Mouse (Mus musculus): ENCODE data around the gene Dnah5. TPM values are rescaled to one million over a fixed set of nuclear protein-coding genes. Genes with fewer than 3 reads are reported as not detected.
"Not testable (repeated sequence)": the region's sequence is repeated elsewhere in the genome, so short reads cannot be mapped to it uniquely, and the experiment has no call there.

Dnah5 gene
- polyA plus RNA-seq, 1 experiment from 2014 or later = 0.02 TPM

DNA sequence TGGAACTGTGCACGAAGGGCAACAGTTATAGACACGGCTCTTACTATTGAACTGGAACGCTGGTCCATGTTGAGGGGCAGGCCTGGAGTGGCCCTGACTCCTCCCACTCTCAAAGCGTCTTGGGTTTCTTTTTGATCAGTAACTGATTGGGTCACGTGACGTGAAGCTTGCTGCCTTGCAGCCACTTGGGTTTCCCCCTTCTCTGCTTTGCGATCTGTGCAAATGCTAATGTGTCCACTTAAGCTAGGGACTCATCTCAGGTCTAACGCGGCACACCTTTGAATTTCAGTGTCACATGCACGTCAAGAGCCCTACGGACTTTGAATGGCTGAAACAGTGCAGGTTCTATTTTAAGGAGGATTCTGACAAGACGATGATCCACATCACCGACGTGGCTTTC is 109.9 kb downstream of the Dnah5 start:
- DNase-seq (ENCODE audit: low spot score) = peak; percentile 9
- WGBS = 77% methylated on average over 14 of the region's 14 CpGs
- H3K4me1 ChIP-seq = no peaks in the 10 kb centered on the region
- no peaks in the 10 kb centered on the region for H3K36me3 ChIP-seq (replicated peaks)
- no peaks in the 10 kb centered on the region for H3K27me3 ChIP-seq (replicated peaks; ENCODE audit: low read depth, poor library complexity, severe bottlenecking)
- H3K9me3 ChIP-seq = no peaks in the 10 kb centered on the region
- no peak overlapping the region for H3K4me3 ChIP-seq
- H3K27ac ChIP-seq (replicated peaks) = no peak overlapping the region

DNA sequence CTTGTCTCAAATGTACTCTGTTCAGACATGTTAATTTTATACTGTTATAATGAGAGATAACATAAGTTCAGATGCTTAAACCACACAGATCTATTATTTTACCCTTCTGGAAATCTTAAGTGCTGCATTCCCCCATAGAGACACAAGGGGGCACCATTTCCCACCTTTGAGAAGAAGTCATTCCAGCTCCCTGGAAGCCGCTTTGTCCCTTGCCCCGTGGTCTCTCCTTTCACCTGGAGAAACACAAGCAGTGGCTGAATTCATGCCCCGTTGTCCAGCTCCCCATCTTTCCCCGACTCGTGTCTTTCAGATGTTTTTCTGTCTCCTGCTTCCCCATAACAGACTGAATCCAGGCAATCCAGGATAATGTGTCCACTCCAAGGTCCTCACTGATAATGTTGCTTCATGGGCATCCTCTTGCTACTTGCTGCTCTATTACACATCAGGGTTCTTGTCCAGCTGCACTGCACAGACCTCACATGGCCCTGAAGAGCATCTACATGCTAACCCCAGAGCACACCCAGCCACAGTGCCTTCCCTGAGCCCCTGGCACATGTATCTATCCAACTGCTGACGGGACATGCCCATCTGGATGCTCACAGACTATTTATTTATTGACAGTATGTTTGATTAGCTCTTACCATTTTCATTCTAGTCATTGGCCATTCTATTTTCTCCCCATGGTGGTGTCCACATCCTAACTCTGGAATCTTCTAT is 112.4 kb downstream of the Dnah5 start:
- Histone ChIP-seq H3K36me3 (replicated peaks) (no peaks in the 10 kb centered on the region), H3K27ac (replicated peaks) (no peak overlapping the region), H3K4me3 (no peak overlapping the region), H3K9me3 (no peaks in the 10 kb centered on the region), H3K4me1 (no peaks in the 10 kb centered on the region), H3K27me3 (replicated peaks; ENCODE audit: low read depth, poor library complexity, severe bottlenecking) (no peaks in the 10 kb centered on the region)
- 27% methylated on average over 6 of the region's 6 CpGs for WGBS
- DNase-seq (ENCODE audit: low spot score) = peak; percentile 68

DNA sequence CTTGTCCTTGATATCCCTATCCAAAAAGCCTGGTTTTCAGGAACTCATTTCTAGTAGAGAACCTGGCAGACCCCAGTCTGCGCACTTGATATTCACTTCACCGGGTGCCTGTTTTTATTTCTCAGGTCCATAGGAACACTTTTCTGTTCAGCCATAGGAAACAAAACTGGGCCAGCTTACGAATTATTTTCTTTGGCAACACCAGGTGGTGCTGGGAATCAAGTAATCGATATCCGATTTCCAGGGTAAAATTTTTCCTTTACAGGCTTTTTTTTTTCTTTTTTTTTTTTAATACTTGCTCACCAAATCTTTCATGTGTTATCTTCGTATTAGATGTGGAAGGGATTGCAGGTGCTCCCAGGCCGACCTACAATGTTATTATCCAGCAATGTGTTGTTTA is 119.0 kb downstream of the Dnah5 start:
- no peaks in the 10 kb centered on the region for H3K27me3 ChIP-seq (replicated peaks; ENCODE audit: low read depth, poor library complexity, severe bottlenecking)
- H3K4me3 ChIP-seq = no peak overlapping the region
- no peaks in the 10 kb centered on the region for H3K36me3 ChIP-seq (replicated peaks)
- no peak overlapping the region for H3K27ac ChIP-seq (replicated peaks)
- 88% methylated on average over 7 of the region's 7 CpGs for WGBS
- H3K4me1 ChIP-seq = no peaks in the 10 kb centered on the region
- H3K9me3 ChIP-seq = no peaks in the 10 kb centered on the region
- no peak for DNase-seq (ENCODE audit: low spot score)

DNA sequence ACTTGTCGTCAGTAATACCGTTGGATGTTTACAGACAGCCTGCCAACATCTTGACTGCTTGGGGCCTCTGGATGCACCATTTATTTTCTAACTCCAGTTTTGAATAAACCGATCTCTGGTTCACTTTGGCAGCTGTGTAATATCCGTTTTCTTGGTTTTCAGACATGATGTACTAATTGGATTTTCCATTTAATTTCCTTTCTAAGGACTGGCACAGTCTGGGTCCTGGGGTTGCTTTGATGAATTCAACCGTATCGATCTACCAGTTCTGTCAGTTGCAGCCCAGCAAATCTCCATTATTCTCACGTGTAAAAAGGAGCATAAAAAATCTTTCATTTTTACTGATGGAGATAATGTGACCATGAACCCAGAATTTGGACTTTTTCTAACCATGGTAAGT is 123.4 kb downstream of the Dnah5 start:
- no peaks in the 10 kb centered on the region for H3K4me1 ChIP-seq
- no peak overlapping the region for H3K27ac ChIP-seq (replicated peaks)
- WGBS = 73% methylated on average over 7 of the region's 7 CpGs
- no peaks in the 10 kb centered on the region for H3K36me3 ChIP-seq (replicated peaks)
- no peaks in the 10 kb centered on the region for H3K9me3 ChIP-seq
- DNase-seq (ENCODE audit: low spot score) = no peak
- no peak overlapping the region for H3K4me3 ChIP-seq
- no peaks in the 10 kb centered on the region for H3K27me3 ChIP-seq (replicated peaks; ENCODE audit: low read depth, poor library complexity, severe bottlenecking)

DNA sequence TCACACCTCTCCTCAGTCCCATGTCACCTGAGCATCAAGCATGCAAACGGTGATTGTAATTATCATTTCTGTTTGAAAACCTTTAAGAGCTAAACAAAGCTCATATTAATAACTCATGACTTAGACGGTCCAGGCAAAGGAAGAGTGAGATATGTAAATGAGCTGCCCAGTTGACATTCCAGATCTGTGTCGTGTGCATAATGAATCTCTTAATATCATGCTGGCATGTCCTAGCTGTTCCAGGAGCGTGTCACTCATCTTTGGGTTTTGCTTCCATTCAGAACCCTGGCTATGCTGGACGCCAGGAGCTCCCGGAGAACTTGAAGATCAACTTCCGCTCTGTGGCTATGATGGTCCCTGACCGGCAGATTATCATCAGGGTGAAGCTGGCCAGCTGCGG is 123.9 kb downstream of the Dnah5 start:
- 91% methylated on average over 9 of the region's 9 CpGs for WGBS
- DNase-seq (ENCODE audit: low spot score) = no peak
- Histone ChIP-seq H3K4me3 (no peak overlapping the region), H3K27ac (replicated peaks) (no peak overlapping the region), H3K4me1 (no peaks in the 10 kb centered on the region), H3K36me3 (replicated peaks) (no peaks in the 10 kb centered on the region), H3K27me3 (replicated peaks; ENCODE audit: low read depth, poor library complexity, severe bottlenecking) (no peaks in the 10 kb centered on the region), H3K9me3 (no peaks in the 10 kb centered on the region)

DNA sequence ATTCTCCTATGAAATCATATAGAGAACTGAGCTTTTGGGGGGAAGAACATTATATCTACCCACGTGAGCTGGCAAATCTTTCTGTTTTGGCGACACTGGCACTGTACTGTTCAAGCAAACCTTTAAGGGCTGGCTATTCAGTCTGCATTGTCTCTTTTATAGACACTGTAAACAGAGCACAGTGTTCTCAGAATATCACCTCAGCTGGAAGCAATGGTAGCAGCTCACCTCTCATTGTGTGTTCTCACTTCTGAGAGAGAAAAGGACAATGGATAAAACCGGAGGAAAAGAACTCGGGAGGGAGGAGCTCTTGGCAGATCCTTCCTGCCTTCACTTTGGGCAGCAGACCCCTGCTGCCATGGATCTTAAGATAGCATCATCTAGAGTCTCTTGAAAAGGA is 137.6 kb downstream of the Dnah5 start:
- Histone ChIP-seq H3K4me3 (no peak overlapping the region), H3K9me3 (no peaks in the 10 kb centered on the region), H3K36me3 (replicated peaks) (no peaks in the 10 kb centered on the region), H3K4me1 (no peaks in the 10 kb centered on the region), H3K27ac (replicated peaks) (no peak overlapping the region), H3K27me3 (replicated peaks; ENCODE audit: low read depth, poor library complexity, severe bottlenecking) (no peaks in the 10 kb centered on the region)
- WGBS = 35% methylated on average over 4 of the region's 4 CpGs
- DNase-seq (ENCODE audit: low spot score) = no peak

DNA sequence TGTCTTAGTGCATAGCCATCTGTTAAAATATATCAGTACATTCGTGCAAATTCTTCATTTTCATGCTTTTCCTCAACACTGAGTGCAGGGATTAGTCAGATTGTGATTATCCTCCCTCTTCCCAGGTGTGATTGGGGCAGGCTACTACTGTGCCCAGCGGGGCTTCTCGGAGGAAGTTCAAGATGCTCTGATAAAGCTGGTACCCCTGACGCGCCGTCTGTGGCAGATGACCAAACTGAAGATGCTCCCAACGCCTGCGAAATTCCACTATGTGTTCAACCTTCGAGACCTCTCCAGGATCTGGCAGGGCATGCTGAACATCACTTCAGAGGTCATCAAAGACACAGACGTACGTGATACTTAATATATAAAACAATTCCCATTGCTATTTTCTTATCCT is 164.0 kb downstream of the Dnah5 start:
- no peak overlapping the region for H3K4me3 ChIP-seq
- 67% methylated on average over 11 of the region's 11 CpGs for WGBS
- no peaks in the 10 kb centered on the region for H3K36me3 ChIP-seq (replicated peaks)
- H3K9me3 ChIP-seq = no peaks in the 10 kb centered on the region
- no peak overlapping the region for H3K27ac ChIP-seq (replicated peaks)
- no peaks in the 10 kb centered on the region for H3K27me3 ChIP-seq (replicated peaks; ENCODE audit: low read depth, poor library complexity, severe bottlenecking)
- H3K4me1 ChIP-seq = no peaks in the 10 kb centered on the region
- DNase-seq (ENCODE audit: low spot score) = no peak

DNA sequence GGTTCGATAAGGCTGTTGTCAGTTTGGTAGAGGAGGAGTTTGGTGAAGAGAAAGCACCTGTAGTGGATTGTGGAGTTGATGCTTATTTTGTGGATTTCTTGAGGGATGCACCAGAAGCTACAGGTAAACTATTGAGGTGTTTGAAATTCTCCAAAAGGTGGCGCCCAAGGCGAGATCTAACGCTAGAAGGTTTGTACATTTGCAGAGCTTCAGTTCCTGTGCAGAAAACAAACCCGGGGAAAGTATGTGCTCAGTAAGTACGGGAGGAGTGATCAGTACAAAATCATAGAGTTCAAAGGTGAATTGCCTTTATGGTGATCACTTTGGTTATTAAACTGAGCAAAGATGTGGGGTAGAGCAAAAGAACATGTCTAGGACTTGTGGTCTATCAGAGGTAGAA is 166.9 kb downstream of the Dnah5 start:
- H3K36me3 ChIP-seq (replicated peaks) = no peaks in the 10 kb centered on the region
- 83% methylated on average over 6 of the region's 6 CpGs for WGBS
- no peaks in the 10 kb centered on the region for H3K4me1 ChIP-seq
- no peak overlapping the region for H3K27ac ChIP-seq (replicated peaks)
- no peaks in the 10 kb centered on the region for H3K27me3 ChIP-seq (replicated peaks; ENCODE audit: low read depth, poor library complexity, severe bottlenecking)
- H3K4me3 ChIP-seq = no peak overlapping the region
- no peak for DNase-seq (ENCODE audit: low spot score)
- H3K9me3 ChIP-seq = no peaks in the 10 kb centered on the region

DNA sequence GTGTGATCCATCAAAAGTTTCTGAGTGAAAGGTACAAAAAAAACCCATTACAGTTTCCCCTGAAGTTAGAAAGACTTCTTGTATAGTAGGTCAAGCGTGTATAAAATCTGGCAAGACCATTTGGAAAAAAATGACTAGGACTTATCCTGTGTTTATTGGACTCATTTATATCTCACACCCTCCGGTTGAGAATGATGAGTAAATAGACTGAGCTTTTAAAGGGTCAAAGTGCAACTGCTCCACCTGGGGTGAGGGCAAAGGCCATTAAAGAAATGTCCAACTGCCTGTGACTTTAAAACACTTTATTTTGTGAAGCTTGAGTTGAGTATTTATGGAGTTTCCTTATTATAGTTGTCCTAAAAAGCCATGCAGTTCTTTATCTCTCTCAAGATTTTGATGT is 168.0 kb downstream of the Dnah5 start:
- no peak overlapping the region for H3K27ac ChIP-seq (replicated peaks)
- WGBS = 58% methylated on average over 2 of the region's 2 CpGs
- H3K4me1 ChIP-seq = no peaks in the 10 kb centered on the region
- H3K9me3 ChIP-seq = no peaks in the 10 kb centered on the region
- no peaks in the 10 kb centered on the region for H3K27me3 ChIP-seq (replicated peaks; ENCODE audit: low read depth, poor library complexity, severe bottlenecking)
- H3K36me3 ChIP-seq (replicated peaks) = no peaks in the 10 kb centered on the region
- no peak overlapping the region for H3K4me3 ChIP-seq
- no peak for DNase-seq (ENCODE audit: low spot score)

DNA sequence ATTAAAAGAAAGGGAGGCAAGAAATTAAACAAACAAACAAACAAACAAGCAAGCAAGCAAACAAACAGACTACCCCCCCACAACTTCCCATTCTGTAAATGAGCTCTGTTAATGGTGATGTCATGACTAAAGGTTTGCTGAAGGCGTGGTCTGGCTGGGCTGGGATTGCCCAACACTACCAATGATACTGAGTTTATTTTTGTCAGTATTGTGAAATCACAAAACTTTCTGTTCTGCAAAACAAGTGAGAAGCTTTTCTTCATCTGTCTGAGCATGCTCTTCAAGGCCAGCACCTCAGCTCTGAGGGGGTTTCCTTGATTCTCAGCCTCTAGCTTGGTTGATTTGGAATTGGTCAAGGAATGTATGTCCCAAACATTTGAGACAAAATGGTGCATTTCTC is 170.8 kb downstream of the Dnah5 start:
- Histone ChIP-seq H3K9me3 (no peaks in the 10 kb centered on the region), H3K4me3 (no peak overlapping the region), H3K27me3 (replicated peaks; ENCODE audit: low read depth, poor library complexity, severe bottlenecking) (no peaks in the 10 kb centered on the region), H3K27ac (replicated peaks) (no peak overlapping the region), H3K36me3 (replicated peaks) (no peaks in the 10 kb centered on the region), H3K4me1 (no peaks in the 10 kb centered on the region)
- no peak for DNase-seq (ENCODE audit: low spot score)
- 91% methylated on average over 1 of the region's 1 CpGs for WGBS

DNA sequence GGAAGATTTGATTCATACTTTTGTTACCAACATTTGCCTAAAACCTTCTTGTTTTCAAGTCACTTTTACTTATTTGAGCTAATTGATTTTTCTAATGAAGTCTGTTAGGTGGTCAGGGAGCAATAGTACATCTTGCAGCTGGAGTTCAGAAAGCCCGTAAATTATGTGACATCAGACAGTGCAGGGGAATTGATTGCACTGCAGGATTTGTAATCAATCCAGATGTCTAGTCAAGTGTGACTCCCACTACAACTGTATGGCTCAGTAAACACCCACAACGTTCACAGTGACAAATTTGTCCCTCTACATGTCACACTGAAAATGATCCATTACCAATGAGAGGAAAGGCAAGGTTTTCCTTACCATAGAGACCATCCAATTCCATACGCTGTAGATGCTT is 177.4 kb downstream of the Dnah5 start:
- Histone ChIP-seq H3K9me3 (no peaks in the 10 kb centered on the region), H3K36me3 (replicated peaks) (no peaks in the 10 kb centered on the region), H3K27me3 (replicated peaks; ENCODE audit: low read depth, poor library complexity, severe bottlenecking) (no peaks in the 10 kb centered on the region), H3K27ac (replicated peaks) (no peak overlapping the region), H3K4me1 (no peaks in the 10 kb centered on the region), H3K4me3 (no peak overlapping the region)
- no peak for DNase-seq (ENCODE audit: low spot score)
- WGBS = 87% methylated on average over 3 of the region's 3 CpGs

DNA sequence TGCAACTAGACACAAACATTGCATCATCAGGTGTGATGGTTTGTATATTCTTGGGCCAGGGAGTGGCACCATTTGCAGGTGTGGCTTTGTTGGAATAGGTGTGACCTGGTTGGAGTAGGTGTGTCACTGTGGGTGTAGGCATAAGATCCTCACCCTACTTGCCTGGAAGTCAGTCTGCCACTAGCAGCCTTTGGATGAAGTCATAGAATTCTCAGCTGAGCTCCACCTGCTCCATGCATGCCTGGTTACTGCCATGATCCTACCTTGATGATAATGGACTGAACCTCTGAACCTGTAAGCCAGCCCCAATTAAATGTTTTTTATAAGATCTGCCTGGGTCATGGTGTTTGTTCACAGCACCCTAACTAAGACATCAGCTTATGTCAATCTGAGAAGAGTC is 190.2 kb downstream of the Dnah5 start:
- H3K36me3 ChIP-seq (replicated peaks); DNase-seq (ENCODE audit: low spot score); H3K27me3 ChIP-seq (replicated peaks; ENCODE audit: low read depth, poor library complexity, severe bottlenecking): not testable (repeated sequence)

DNA sequence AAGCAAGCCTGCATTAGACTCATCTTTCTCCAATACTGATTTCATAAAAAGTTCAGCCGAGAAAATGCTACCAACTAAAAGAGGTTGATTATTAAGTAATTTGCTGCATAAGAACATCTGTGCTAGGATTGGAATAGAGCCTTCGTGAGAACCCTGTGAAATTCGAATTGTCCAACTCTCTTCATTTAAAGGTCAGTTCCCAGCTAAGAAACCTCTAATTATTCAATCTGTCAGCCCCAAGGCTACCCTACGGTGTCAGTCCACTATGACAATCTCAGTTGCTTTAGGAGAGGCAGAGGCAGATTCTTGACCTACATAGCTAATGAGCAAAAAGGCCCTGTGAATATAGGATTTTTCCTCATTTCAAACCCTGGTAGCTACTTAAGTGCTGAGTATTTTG is 191.9 kb downstream of the Dnah5 start:
- H3K4me3 ChIP-seq = no peak overlapping the region
- WGBS = 80% methylated on average over 4 of the region's 4 CpGs
- H3K27ac ChIP-seq (replicated peaks) = no peak overlapping the region
- H3K9me3 ChIP-seq = no peaks in the 10 kb centered on the region
- H3K36me3 ChIP-seq (replicated peaks) = no peaks in the 10 kb centered on the region
- no peaks in the 10 kb centered on the region for H3K4me1 ChIP-seq
- no peaks in the 10 kb centered on the region for H3K27me3 ChIP-seq (replicated peaks; ENCODE audit: low read depth, poor library complexity, severe bottlenecking)
- DNase-seq (ENCODE audit: low spot score) = no peak

More for the DNA sequence above, 190.2 kb downstream of the Dnah5 start:
- not testable (repeated sequence) for H3K4me3 ChIP-seq; H3K27ac ChIP-seq (replicated peaks); H3K9me3 ChIP-seq; H3K4me1 ChIP-seq

DNA sequence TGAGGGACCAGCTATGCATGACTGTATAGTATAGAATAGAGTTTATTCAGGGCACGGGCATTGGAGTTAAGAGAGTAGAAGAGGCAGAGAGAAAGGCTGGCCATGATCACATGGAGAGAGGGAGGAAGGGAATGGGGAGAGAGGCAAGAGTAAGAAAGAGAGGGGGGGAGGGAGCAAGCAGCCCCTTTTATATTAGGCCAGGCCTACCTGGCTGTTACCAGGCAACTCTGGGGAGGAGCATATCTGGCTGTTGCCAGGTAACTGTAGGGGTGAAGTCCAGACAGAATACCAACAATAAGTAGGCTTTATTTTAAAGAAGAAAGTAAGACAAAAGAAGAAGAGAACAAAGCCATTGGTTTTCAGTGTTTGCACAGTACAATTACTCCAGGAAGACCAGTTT is 194.9 kb downstream of the Dnah5 start:
- H3K4me1 ChIP-seq = no peaks in the 10 kb centered on the region
- H3K4me3 ChIP-seq = no peak overlapping the region
- no peaks in the 10 kb centered on the region for H3K9me3 ChIP-seq
- 88% methylated on average over 1 of the region's 1 CpGs for WGBS
- H3K27ac ChIP-seq (replicated peaks) = no peak overlapping the region
- H3K27me3 ChIP-seq (replicated peaks; ENCODE audit: low read depth, poor library complexity, severe bottlenecking) = no peaks in the 10 kb centered on the region
- DNase-seq (ENCODE audit: low spot score) = no peak
- H3K36me3 ChIP-seq (replicated peaks) = no peaks in the 10 kb centered on the region
